Mouse (Mus musculus): Measurements from ENCODE around the gene Zcchc24.

The Zcchc24 gene

GRCm38 (mm10) chr14:25776294-25776693 lies 7.5 kb upstream of the Zcchc24 start:
- no peak for DNase-seq (ENCODE audit: low read depth, low spot score)

- no peak for DNase-seq (ENCODE audit: low read depth, low spot score)
These were observed 5.3 kb upstream of the Zcchc24 start for GRCm38 (mm10) chr14:25774100-25774499.

- DNase-seq (ENCODE audit: low read depth, low spot score): no peak
These were observed 4.2 kb upstream of the Zcchc24 start for GRCm38 (mm10) chr14:25773039-25773438.

DNA sequence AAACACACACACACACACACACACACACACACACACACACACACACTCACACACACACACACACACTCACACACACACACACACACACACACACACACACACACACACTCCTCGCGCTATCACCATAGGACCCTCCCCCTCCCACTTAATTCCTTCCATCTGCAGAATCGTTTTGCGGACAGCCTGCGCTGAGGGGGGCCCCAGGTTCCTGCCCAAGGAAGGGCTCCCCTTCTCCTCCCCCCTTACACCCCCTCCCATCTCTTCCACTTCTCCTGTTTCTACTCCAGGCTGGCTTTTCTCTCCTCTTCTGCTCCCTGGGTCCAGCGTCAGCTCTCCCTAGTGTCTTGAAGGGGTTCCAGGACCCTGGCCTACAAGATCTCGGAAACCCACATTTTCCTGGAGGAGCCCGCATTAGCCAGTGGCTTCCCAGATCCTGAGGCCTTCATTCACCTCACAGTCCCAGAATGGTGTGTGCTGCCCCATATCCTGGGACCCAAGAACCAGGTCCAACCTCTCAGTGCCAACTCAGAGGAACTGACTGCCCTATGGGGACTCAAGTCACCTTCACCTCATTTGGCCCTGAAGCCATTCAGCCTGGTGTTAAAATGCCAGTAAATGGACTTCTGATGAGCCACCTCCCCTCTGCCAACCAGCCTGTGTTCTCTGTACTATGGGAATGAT lies 927 bp upstream of the Zcchc24 start:
- DNase-seq (ENCODE audit: low read depth, low spot score): no peak

DNA sequence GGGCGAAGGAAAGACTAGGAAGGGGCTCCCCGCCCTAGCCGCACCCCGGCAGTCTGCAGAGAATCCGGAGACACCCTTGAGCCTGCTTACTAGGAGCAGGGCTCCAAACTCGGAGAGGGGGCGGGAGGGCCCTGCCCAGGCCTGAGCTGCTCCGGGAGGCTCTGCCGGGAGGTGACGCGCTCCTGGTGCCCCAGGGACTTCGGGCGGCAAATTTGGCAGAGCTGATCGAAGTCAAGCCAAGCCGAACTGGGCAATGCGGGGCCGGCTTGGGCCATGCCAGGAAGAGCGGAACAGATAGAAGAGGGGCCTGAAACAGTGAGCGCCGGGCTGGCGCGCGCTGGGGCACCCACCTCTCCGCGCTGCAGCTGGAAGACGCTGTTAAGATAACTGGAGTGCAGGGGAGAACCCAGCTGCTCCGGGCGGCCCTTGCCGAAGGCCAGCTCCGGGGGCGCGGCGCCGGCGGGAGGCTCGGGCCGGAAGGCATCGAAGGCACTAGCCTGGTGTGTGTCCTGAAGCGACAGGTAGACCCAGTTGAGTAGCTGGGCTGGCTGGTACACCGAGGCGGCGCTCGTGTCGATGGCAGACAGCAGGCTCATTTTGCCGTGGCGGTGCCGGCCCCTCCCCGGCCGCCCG lies 462 bp downstream of the Zcchc24 start:
- no peak for DNase-seq (ENCODE audit: low read depth, low spot score)

DNA sequence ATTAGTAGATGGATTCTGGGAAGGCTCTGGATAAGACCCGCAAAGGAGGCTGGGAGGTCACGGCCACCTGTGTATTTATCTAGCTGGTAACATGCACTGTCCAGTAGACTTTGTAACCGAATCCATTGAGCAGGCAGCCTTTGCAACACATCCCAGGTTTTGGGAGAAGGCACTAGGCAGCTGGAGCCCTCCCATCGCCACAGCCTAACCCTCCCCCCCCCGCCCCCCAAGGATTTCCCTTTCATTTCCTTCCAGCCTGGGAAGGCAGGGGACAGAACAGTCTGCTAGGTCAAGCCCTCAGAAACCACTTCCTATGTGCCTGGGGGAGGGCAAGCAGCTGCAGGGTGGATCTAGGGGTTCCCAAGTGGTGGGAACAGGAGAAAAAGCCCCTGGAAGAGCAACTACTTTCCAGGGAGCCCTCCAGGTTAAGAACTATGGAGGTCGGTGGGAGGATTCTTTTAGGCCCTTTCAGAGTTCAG lies 1.1 kb downstream of the Zcchc24 start:
- DNase-seq (ENCODE audit: low read depth, low spot score): no peak

DNA sequence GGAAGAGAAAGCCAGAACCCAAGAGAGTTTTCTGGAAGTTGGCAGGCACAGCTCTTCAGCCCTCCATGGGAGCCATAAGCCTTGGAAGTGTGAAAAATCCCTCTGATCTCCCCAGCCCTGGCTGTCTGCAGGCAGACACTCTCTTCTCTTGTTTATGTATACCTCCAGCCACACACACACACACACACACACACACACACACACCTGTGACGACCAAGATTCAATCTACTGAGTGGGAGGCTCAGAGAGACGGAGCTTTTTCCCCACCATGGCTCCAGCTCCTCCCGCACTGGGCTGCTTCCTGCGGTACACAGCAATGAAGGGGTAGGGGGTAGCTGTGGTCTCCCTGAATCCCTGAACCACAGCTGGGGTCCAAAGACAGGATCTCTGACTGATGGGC lies 2.4 kb downstream of the Zcchc24 start:
- no peak for DNase-seq (ENCODE audit: low read depth, low spot score)

DNA sequence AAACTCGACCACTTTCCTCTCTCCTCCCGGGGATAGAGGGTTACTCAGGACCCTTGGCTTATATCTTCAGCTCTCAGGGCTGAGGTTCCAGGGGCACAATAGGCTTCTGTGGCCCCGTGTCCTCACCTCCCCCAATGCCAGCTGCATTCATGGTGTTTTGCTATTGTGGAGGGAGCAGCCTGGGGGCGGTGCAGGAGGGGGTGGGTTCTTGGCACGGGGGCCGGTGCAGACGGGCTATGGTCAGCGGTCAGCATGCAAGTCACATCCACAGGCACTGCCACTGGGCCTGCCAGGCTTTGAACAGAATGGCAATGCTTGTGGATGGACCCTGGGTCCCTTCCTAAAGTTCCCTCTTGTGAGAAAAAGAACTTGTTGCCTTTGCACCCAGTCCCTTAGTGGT lies 2.9 kb downstream of the Zcchc24 start:
- DNase-seq (ENCODE audit: low read depth, low spot score): peak; percentile 39

DNA sequence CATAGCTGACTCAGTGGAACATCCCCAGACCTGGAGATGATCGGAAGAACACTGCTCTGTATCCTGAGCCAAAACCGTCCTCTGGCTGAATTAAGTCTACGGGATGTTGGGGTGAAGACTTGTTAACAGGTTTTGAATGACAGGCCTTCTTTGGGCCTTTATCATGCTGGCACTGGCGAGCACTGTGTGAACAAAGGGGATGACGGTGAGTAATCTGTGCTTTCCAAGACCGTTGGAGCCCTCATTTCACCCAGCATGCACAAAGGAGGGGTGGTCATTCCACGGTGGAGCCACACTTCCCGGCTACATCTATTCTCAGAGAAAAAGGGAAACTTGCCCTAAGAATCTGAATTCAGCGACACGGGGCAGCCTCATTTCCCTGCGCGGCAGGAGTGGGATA lies 3.7 kb downstream of the Zcchc24 start:
- DNase-seq (ENCODE audit: low read depth, low spot score): no peak

- DNase-seq (ENCODE audit: low read depth, low spot score): no peak
These were observed 7.7 kb downstream of the Zcchc24 start for GRCm38 (mm10) chr14:25761184-25761583.

- DNase-seq (ENCODE audit: low read depth, low spot score): no peak
These were observed 8.8 kb downstream of the Zcchc24 start for GRCm38 (mm10) chr14:25759981-25760537.

- no peak for DNase-seq (ENCODE audit: low read depth, low spot score)
These were observed 9.3 kb downstream of the Zcchc24 start for GRCm38 (mm10) chr14:25759551-25759950.

DNA sequence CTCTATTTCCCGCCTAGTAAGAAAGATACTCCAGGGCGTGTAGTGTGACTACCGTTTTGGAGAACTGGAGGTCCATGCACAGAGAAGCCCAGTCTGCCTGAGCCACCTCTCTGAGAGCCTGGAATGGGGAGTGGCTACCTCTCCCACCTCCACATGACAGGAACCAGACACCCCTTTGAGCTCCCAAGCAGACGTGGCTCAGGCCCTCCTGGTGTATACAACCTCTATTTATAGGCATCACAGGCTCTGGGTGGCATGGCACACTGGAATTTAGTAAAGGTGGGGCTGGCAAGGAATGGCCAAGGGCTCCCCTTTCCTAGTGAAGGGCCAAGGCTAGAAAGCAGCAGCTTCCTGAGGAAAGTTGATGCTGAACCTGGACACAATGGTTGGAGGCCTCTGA lies 10.9 kb downstream of the Zcchc24 start:
- no peak for DNase-seq (ENCODE audit: low read depth, low spot score)

- DNase-seq (ENCODE audit: low read depth, low spot score): no peak
These were observed 12.4 kb downstream of the Zcchc24 start for GRCm38 (mm10) chr14:25756385-25756990.

GRCm38 (mm10) chr14:25755541-25755940 lies 13.3 kb downstream of the Zcchc24 start:
- no peak for DNase-seq (ENCODE audit: low read depth, low spot score)

DNA sequence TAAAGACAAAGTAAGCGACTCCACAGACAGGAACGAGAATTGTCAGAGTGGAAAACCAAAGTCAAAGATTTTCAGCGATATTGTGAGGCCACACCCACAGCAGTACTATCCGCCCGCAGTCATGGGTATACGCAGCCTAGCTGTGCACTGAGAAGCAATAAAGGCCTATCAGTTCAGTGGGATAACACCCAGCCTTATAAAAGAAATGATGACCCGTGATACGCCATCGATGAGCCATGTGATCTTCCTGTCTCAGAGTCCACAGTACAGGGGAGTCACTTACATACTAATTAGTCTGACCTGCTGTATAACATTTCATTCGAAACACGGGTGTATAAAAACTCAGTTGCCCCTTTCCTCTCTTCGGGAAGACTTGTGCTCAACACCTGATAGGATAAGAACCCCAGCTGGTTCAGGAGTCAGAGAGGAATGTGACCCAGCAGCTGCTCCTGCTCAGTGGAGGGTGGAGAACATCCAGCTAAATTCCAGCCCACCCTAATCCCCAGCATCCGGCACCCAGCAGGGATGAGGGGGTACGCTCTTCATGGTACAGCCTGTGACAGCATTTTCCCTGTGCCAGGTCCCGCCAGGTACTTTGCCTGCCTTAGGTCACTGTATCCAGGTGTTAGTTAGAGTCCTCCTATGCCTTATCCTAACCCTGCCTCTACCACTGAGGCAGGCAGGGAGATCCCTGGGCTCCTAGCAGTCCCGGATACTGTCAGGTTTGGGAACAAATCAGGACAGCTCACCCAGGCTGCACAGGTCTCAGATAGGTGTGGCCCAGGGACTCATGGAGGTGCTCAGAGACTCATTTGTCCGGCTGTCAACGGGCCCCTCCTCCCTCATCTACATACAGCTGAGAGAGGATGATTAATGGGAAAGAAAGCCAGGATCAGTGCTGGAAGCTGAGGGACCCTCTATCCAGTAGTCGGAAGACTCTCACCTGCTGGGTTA lies 14.0 kb downstream of the Zcchc24 start:
- no peak for DNase-seq (ENCODE audit: low read depth, low spot score)

GRCm38 (mm10) chr14:25753021-25753420 lies 15.8 kb downstream of the Zcchc24 start:
- no peak for DNase-seq (ENCODE audit: low read depth, low spot score)

- DNase-seq (ENCODE audit: low read depth, low spot score): no peak
These were observed 17.8 kb downstream of the Zcchc24 start for GRCm38 (mm10) chr14:25751067-25751466.

- no peak for DNase-seq (ENCODE audit: low read depth, low spot score)
These were observed 18.3 kb downstream of the Zcchc24 start for GRCm38 (mm10) chr14:25750448-25751015.

- no peak for DNase-seq (ENCODE audit: low read depth, low spot score)
These were observed 19.5 kb downstream of the Zcchc24 start for GRCm38 (mm10) chr14:25749143-25749909.

All from brain, embryonic 18.5 days (tissue).